15 mouse cellular contexts compared by ENCODE assay signal in genomic region chr17:43903807-43904771, GRCm38 (mm10).
DNase-seq lines count a peak whose midpoint lies in the region; ATAC-seq and TF ChIP-seq lines count a peak whose summit lies in the region.
"Had no signal": no experiment of that assay in that cellular context is flagged by ENCODE, and none has a peak within 500 bp of the region (broad histone marks: within the 10 kb centered on the region; RNA-seq: fewer than 3 reads in every experiment).

No protein-coding gene starts in this region.

- intact Hi-C loops in left cerebral cortex, postnatal 4 days (cut with DNase I) = no loop called here

- 0 out of 2 replicates have a peak, but pooled peaks cover 2% of the 10 kb centered on the region for H3K4me1 ChIP-seq in lung, embryonic 14.5 days (ENCODE audit: insufficient read depth)
- no peaks in the 10 kb centered on the region for H3K4me1 ChIP-seq in thymus, adult 2 months (replicated peaks; ENCODE audit: control insufficient read depth, insufficient read depth, low read length)
- H3K4me1 ChIP-seq in hindbrain, embryonic 16.5 days (ENCODE audit: control insufficient read depth, insufficient read depth, low read depth, low read length) = peaks cover 2% of the 10 kb centered on the region; the same call in 1 of the 2 replicates
- H3K4me1 ChIP-seq: forebrain, embryonic 15.5 days; limb, embryonic 12.5 days had no signal

- H3K9me3 ChIP-seq in lung, embryonic 14.5 days (ENCODE audit: low read depth, low read length) = no peaks in the 10 kb centered on the region
- no peaks in the 10 kb centered on the region for H3K9me3 ChIP-seq in hindbrain, embryonic 16.5 days (ENCODE audit: control insufficient read depth, low read length)
- H3K9me3 ChIP-seq: forebrain, embryonic 15.5 days; limb, embryonic 12.5 days had no signal

- DNase-seq in frontal cortex, postnatal 14 days (ENCODE audit: low spot score in 2 of 2) = no peak
- DNase-seq in lung, embryonic 14.5 days = peak; percentile 82
- no peak for DNase-seq in lung, adult 18-20 months
- DNase-seq in brain, embryonic 14.5 days (ENCODE audit: low read depth) = peak; percentile 35
- peak; percentile 52 for DNase-seq in left cerebral cortex, postnatal 4 days
- no peak for DNase-seq in thymus, adult 2 months
- DNase-seq: cerebellum, postnatal 25 days; retina, postnatal 1 day had no signal

- 51% methylated on average over 9 of the region's 9 CpGs for WGBS in lung, embryonic 14.5 days
- 86% methylated on average over 9 of the region's 9 CpGs for WGBS in thymus, adult 2 months
- 61% methylated on average over 9 of the region's 9 CpGs for WGBS in hindbrain, embryonic 16.5 days

- TF ChIP-seq CTCF in lung, embryonic 14.5 days (IDR thresholded peaks at IDR 0.05; ENCODE audit: low read depth) = no peak
- no peak for TF ChIP-seq CTCF in brain, embryonic 14.5 days (IDR thresholded peaks at IDR 0.05; ENCODE audit: borderline replicate concordance, extremely low read depth, insufficient read depth, insufficient read length)
- no peak for TF ChIP-seq CTCF in thymus, adult 2 months (IDR thresholded peaks at IDR 0.05; ENCODE audit: borderline replicate concordance, control insufficient read depth, extremely low read depth, insufficient read depth, low read length, poor library complexity)

- no peak overlapping the region for H3K9ac ChIP-seq in lung, embryonic 14.5 days
- no peak overlapping the region for H3K9ac ChIP-seq in hindbrain, embryonic 16.5 days (ENCODE audit: low read depth, low read length)
- H3K9ac ChIP-seq: forebrain, embryonic 15.5 days; limb, embryonic 12.5 days had no signal

- ATAC-seq in frontal cortex, adult (ENCODE audit: low TSS enrichment) = peak; percentile 66
- peak; percentile 71; the same call in 1 of the 2 replicates for ATAC-seq in lung, embryonic 14.5 days (ENCODE audit: insufficient read depth)
- no peak for ATAC-seq in hindbrain, embryonic 16.5 days
- ATAC-seq: activated CD4-positive, CD25-positive, alpha-beta regulatory T cell, adult 4 months; forebrain, embryonic 15.5 days; intestine, postnatal 0 days had no signal

- TF ChIP-seq POLR2A in brain, embryonic 14.5 days (IDR thresholded peaks at IDR 0.05; ENCODE audit: borderline replicate concordance, extremely low read depth, insufficient read depth, insufficient read length, poor library complexity, severe bottlenecking) = no peak
- TF ChIP-seq POLR2A in thymus, adult 2 months (IDR thresholded peaks at IDR 0.05; ENCODE audit: control insufficient read depth, extremely low read depth, insufficient read depth, low read length, poor library complexity) = no peak

- no peaks in the 10 kb centered on the region for H3K27me3 ChIP-seq in lung, embryonic 14.5 days (ENCODE audit: insufficient read depth, low read length)
- no peaks in the 10 kb centered on the region for H3K27me3 ChIP-seq in thymus, adult 2 months (ENCODE audit: control insufficient read depth, insufficient read depth, low read length)
- H3K27me3 ChIP-seq in hindbrain, embryonic 16.5 days (replicated peaks; ENCODE audit: control insufficient read depth, insufficient read depth, low read length) = no peaks in the 10 kb centered on the region
- H3K27me3 ChIP-seq: forebrain, embryonic 15.5 days; limb, embryonic 12.5 days had no signal

- H3K4me3 ChIP-seq in lung, embryonic 14.5 days (ENCODE audit: low read depth, low read length) = no peak overlapping the region
- H3K4me3 ChIP-seq in thymus, adult 2 months (ENCODE audit: control insufficient read depth, insufficient read depth, low read length) = no peak overlapping the region
- H3K4me3 ChIP-seq in hindbrain, embryonic 16.5 days (ENCODE audit: low read length) = no peak overlapping the region
- H3K4me3 ChIP-seq: forebrain, embryonic 15.5 days; limb, embryonic 12.5 days had no signal

- no peak overlapping the region for H3K4me2 ChIP-seq in lung, embryonic 14.5 days
- H3K4me2 ChIP-seq in hindbrain, embryonic 16.5 days (ENCODE audit: low read length) = no peak overlapping the region
- H3K4me2 ChIP-seq: forebrain, embryonic 15.5 days; limb, embryonic 12.5 days; midbrain, embryonic 11.5 days had no signal

- no peaks in the 10 kb centered on the region for H3K36me3 ChIP-seq in lung, embryonic 14.5 days (ENCODE audit: insufficient read depth)
- no peaks in the 10 kb centered on the region for H3K36me3 ChIP-seq in thymus, adult 2 months (ENCODE audit: control insufficient read depth, insufficient read depth, low read length)
- H3K36me3 ChIP-seq in hindbrain, embryonic 16.5 days (ENCODE audit: control insufficient read depth, insufficient read depth, low read length) = no peaks in the 10 kb centered on the region
- H3K36me3 ChIP-seq: forebrain, embryonic 15.5 days; limb, embryonic 12.5 days had no signal

- H3K27ac ChIP-seq in lung, embryonic 14.5 days (ENCODE audit: low read depth) = no peak overlapping the region
- H3K27ac ChIP-seq in thymus, adult 2 months (ENCODE audit: control insufficient read depth, insufficient read depth, low read length) = no peak overlapping the region
- H3K27ac ChIP-seq in hindbrain, embryonic 16.5 days (ENCODE audit: low read depth, low read length) = no peak overlapping the region
- H3K27ac ChIP-seq: forebrain, embryonic 15.5 days; limb, embryonic 12.5 days had no signal

Comparison
In these comparisons a context has a peak if more than half of its experiments do, and no peak if none do; other contexts are left out.
1. DNase-seq: peak in lung, embryonic 14.5 days (single experiment), brain, embryonic 14.5 days (single experiment) and left cerebral cortex, postnatal 4 days (single experiment); none in frontal cortex, postnatal 14 days (0 of 2), lung, adult 18-20 months (0 of 2) and thymus, adult 2 months (single experiment).